Mouse (Mus musculus) stomach, postnatal 0 days (tissue): Measurements from ENCODE around the gene Chst11. TPM values are rescaled to one million over a fixed set of nuclear protein-coding genes. Genes with fewer than 3 reads are reported as not detected.
A peak's percentile ranks its signal among the peaks of the same experiment; 100 is the strongest.

ENCODE experiments used
- ATAC-seq: fragments of 200-750 bp; cut with Nextera tagmentation; 2 replicates; pipeline ENCODE4 v1.8.0; 2017; ENCODE audit not compliant: low FRiP score, low TSS enrichment
- DNase-seq: peaks from one replicate; pipeline ENCODE4 v3.0.0-alpha.2; 2016; ENCODE audit warnings: low spot score
- H3K27ac ChIP-seq: fragments of 300-500 bp; sonication (generic); replicated peaks from 2 replicates; pipeline ENCODE4 v1.5.1; 2014; ENCODE audit warnings: mild to moderate bottlenecking, control low read depth
- H3K27me3 ChIP-seq: fragments of 300-500 bp; sonication (generic); 2 replicates; pipeline ENCODE4 v1.6.1; 2014; ENCODE audit warnings: low read length; ENCODE audit not compliant: control insufficient read depth, insufficient read depth
- H3K36me3 ChIP-seq: fragments of 300-500 bp; sonication (generic); 2 replicates; pipeline ENCODE4 v1.6.1; 2014; ENCODE audit warnings: low read length, mixed read lengths; ENCODE audit not compliant: control insufficient read depth, insufficient read depth
- H3K4me1 ChIP-seq: fragments of 300-500 bp; sonication (generic); replicated peaks from 2 replicates; pipeline ENCODE4 v1.6.1; 2014; ENCODE audit warnings: antibody characterized with exemption; ENCODE audit not compliant: control insufficient read depth, insufficient read depth
- H3K4me2 ChIP-seq: fragments of 300-500 bp; sonication (generic); replicated peaks from 2 replicates; pipeline ENCODE4 v1.6.1; 2014; ENCODE audit warnings: low read depth, mild to moderate bottlenecking, control low read depth, moderate library complexity
- H3K4me3 ChIP-seq: fragments of 300-500 bp; sonication (generic); 2 replicates; pipeline ENCODE4 v1.5.1; 2014; ENCODE audit warnings: low read depth, low read length, control low read depth
- H3K9ac ChIP-seq: fragments of 300-500 bp; sonication (generic); 2 replicates; pipeline ENCODE4 v1.6.1; 2014; ENCODE audit warnings: mild to moderate bottlenecking, low read length, control low read depth, mixed read lengths
- H3K9me3 ChIP-seq: fragments of 300-500 bp; sonication (generic); 2 replicates; pipeline ENCODE4 v1.6.1; 2016; ENCODE audit warnings: low read length; ENCODE audit not compliant: control insufficient read depth
- CTCF ChIP-seq: IDR thresholded peaks from 2 replicates; pipeline ENCODE4 v1.5.1; 2016; ENCODE audit warnings: antibody characterized with exemption, low read depth, mild to moderate bottlenecking, moderate library complexity
- EP300 ChIP-seq: optimal IDR thresholded peaks from 2 replicates; pipeline ENCODE3; 2016; ENCODE audit warnings: antibody characterized with exemption
- whole genome bisulfite sequencing: fragments of 180-500 bp; shearing (Covaris S2); extraction: QIAGEN DNeasy Blood & Tissue Kit; methylation state at CpG from one replicate; pipeline ENCODE4 v1.1.7; 2014; 5-methylcytosine and 5-hydroxymethylcytosine counted together
- polyA plus RNA-seq: library from polyadenylated mRNA; unstranded; fragments of >200 nt; fragmentation: Nextera tagmentation; extraction: Ambion mirVana; gene quantifications from 2 replicates; pipeline ENCODE4 v1.2.1, GENCODE M21; 2015

Chst11 gene
- polyA plus RNA-seq, 1 experiment from 2014 or later = 0.45 TPM

GRCm38 (mm10) chr10:83165521-83166243 lies 180.4 kb downstream of the Chst11 start:
- Histone ChIP-seq H3K27me3 (no peaks in the 10 kb centered on the region), H3K9me3 (no peaks in the 10 kb centered on the region), H3K27ac (no peak overlapping the region), H3K4me3 (no peak overlapping the region), H3K36me3 (no peaks in the 10 kb centered on the region), H3K9ac (no peak overlapping the region), H3K4me1 (no peaks in the 10 kb centered on the region; the same call in 1 of the 2 replicates), H3K4me2 (no peak overlapping the region)
- 69% methylated on average over 11 of the region's 11 CpGs for WGBS
- ATAC-seq = no peak
- TF ChIP-seq EP300 = no peak
- no peak for TF ChIP-seq CTCF
- no peak for DNase-seq

- H3K4me2 ChIP-seq = no peak overlapping the region
- H3K36me3 ChIP-seq = no peaks in the 10 kb centered on the region
- ATAC-seq (no peak), DNase-seq (no peak)
- TF ChIP-seq EP300 (no peak), CTCF (no peak)
- H3K4me1 ChIP-seq = no peaks in the 10 kb centered on the region; the same call in 1 of the 2 replicates
- H3K4me3 ChIP-seq = no peak overlapping the region
- WGBS = 68% methylated on average over 9 of the region's 9 CpGs
- no peak overlapping the region for H3K27ac ChIP-seq
- no peaks in the 10 kb centered on the region for H3K27me3 ChIP-seq
- H3K9me3 ChIP-seq = no peaks in the 10 kb centered on the region
- no peak overlapping the region for H3K9ac ChIP-seq
These were observed 181.0 kb downstream of the Chst11 start for GRCm38 (mm10) chr10:83166272-83166671.

GRCm38 (mm10) chr10:83167492-83167891 lies 182.2 kb downstream of the Chst11 start:
- H3K9me3 ChIP-seq = no peaks in the 10 kb centered on the region
- WGBS = 80% methylated on average over 6 of the region's 6 CpGs
- ATAC-seq = no peak

GRCm38 (mm10) chr10:83168303-83169056 lies 183.2 kb downstream of the Chst11 start:
- DNase-seq = no peak
- no peaks in the 10 kb centered on the region for H3K9me3 ChIP-seq

More at GRCm38 (mm10) chr10:83167492-83167891, 182.2 kb downstream of the Chst11 start:
- Histone ChIP-seq H3K9ac (no peak overlapping the region), H3K4me3 (no peak overlapping the region), H3K4me2 (no peak overlapping the region), H3K27me3 (no peaks in the 10 kb centered on the region), H3K4me1 (no peaks in the 10 kb centered on the region; the same call in 1 of the 2 replicates), H3K36me3 (no peaks in the 10 kb centered on the region), H3K27ac (no peak overlapping the region)
- DNase-seq = no peak
- TF ChIP-seq CTCF (no peak), EP300 (no peak)

GRCm38 (mm10) chr10:83169554-83169953 lies 184.3 kb downstream of the Chst11 start:
- ATAC-seq (no peak), DNase-seq (no peak)
- no peaks in the 10 kb centered on the region for H3K36me3 ChIP-seq
- WGBS = 91% methylated on average over 6 of the region's 6 CpGs
- H3K9ac ChIP-seq = no peak overlapping the region
- no peaks in the 10 kb centered on the region for H3K27me3 ChIP-seq
- no peak overlapping the region for H3K4me2 ChIP-seq
- no peaks in the 10 kb centered on the region for H3K4me1 ChIP-seq
- no peaks in the 10 kb centered on the region for H3K9me3 ChIP-seq
- TF ChIP-seq CTCF (no peak), EP300 (no peak)
- no peak overlapping the region for H3K27ac ChIP-seq
- no peak overlapping the region for H3K4me3 ChIP-seq

More at GRCm38 (mm10) chr10:83168303-83169056, 183.2 kb downstream of the Chst11 start:
- ATAC-seq = peak; percentile 40; the same call in 1 of the 2 replicates
- 62% methylated on average over 11 of the region's 11 CpGs for WGBS
- Histone ChIP-seq H3K4me1 (no peaks in the 10 kb centered on the region), H3K9ac (no peak overlapping the region), H3K27ac (no peak overlapping the region), H3K36me3 (no peaks in the 10 kb centered on the region), H3K27me3 (no peaks in the 10 kb centered on the region), H3K4me3 (no peak overlapping the region), H3K4me2 (no peak overlapping the region)
- TF ChIP-seq EP300 (no peak), CTCF (no peak)

GRCm38 (mm10) chr10:83178151-83178550 lies 192.9 kb downstream of the Chst11 start:
- no peaks in the 10 kb centered on the region for H3K27me3 ChIP-seq
- H3K9ac ChIP-seq = no peak overlapping the region
- H3K27ac ChIP-seq = peak overlapping the region; percentile 67
- no peak for TF ChIP-seq EP300
- no peaks in the 10 kb centered on the region for H3K4me1 ChIP-seq
- no peak overlapping the region for H3K4me3 ChIP-seq
- no peaks in the 10 kb centered on the region for H3K9me3 ChIP-seq
- H3K36me3 ChIP-seq = no peaks in the 10 kb centered on the region
- WGBS = 26% methylated on average over 5 of the region's 5 CpGs
- H3K4me2 ChIP-seq = no peak overlapping the region
- DNase-seq (no peak), ATAC-seq (peak; percentile 79)
